Mouse (Mus musculus) heart, embryonic 10.5 days (tissue): ENCODE measurements at regions not wholly inside any gene's neighbourhood (a gene's known extent, or its start where the extent isn't known, plus 50 kb on each side); places are given as distances from the start of the nearest gene placed in this dataset.

Experiments
- DNase-seq: peaks from one replicate; pipeline ENCODE4 v3.0.0-alpha.2; 2017; ENCODE audit warnings: low spot score
- H3K27ac ChIP-seq: fragments of 300-500 bp; sonication (generic); 2 replicates; pipeline ENCODE4 v1.5.1; 2016; ENCODE audit warnings: mild to moderate bottlenecking
- H3K27me3 ChIP-seq: fragments of 300-500 bp; sonication (generic); 2 replicates; pipeline ENCODE4 v1.6.1; 2016; ENCODE audit warnings: mild to moderate bottlenecking; ENCODE audit not compliant: poor library complexity, insufficient read depth, severe bottlenecking
- H3K36me3 ChIP-seq: fragments of 300-500 bp; sonication (generic); 2 replicates; pipeline ENCODE4 v1.6.1; 2016; ENCODE audit warnings: mild to moderate bottlenecking, moderate library complexity
- H3K4me1 ChIP-seq: fragments of 300-500 bp; sonication (generic); 2 replicates; pipeline ENCODE4 v1.6.1; 2016; ENCODE audit warnings: mild to moderate bottlenecking
- H3K4me3 ChIP-seq: fragments of 300-500 bp; sonication (generic); 2 replicates; pipeline ENCODE4 v1.5.1; 2016; ENCODE audit warnings: mild to moderate bottlenecking, moderate library complexity
- H3K9me3 ChIP-seq: fragments of 300-500 bp; sonication (generic); 2 replicates; pipeline ENCODE4 v1.6.1; 2016; ENCODE audit warnings: mild to moderate bottlenecking, moderate library complexity
- WGBS: fragments of 180-500 bp; shearing (Covaris S2); methylation state at CpG from one replicate; pipeline ENCODE4 v1.1.7; 2016; 5-methylcytosine and 5-hydroxymethylcytosine counted together

DNA sequence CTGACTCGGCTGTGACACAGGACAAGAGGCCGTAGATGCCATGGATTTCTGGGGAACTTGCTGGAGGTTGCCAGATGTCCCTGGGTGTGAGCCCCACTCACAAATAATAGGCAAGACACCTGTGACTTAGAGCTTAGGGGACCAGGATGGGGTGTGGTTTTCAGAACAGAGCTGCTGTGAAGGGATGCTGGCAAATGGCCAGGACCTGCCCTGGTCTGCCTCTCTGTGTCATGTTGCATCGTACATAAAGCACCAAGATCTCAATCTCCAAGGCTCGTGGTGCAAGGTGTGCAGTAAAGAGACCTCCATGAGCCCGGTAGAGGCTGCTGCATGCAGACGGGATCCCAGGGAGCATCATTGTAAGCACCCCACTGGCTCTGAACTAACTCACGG lies 113.8 kb downstream of the 1810010D01Rik start:
- no peaks in the 10 kb centered on the region for H3K27me3 ChIP-seq
- WGBS, result 69% methylated on average over 7 of the region's 7 CpGs

DNA sequence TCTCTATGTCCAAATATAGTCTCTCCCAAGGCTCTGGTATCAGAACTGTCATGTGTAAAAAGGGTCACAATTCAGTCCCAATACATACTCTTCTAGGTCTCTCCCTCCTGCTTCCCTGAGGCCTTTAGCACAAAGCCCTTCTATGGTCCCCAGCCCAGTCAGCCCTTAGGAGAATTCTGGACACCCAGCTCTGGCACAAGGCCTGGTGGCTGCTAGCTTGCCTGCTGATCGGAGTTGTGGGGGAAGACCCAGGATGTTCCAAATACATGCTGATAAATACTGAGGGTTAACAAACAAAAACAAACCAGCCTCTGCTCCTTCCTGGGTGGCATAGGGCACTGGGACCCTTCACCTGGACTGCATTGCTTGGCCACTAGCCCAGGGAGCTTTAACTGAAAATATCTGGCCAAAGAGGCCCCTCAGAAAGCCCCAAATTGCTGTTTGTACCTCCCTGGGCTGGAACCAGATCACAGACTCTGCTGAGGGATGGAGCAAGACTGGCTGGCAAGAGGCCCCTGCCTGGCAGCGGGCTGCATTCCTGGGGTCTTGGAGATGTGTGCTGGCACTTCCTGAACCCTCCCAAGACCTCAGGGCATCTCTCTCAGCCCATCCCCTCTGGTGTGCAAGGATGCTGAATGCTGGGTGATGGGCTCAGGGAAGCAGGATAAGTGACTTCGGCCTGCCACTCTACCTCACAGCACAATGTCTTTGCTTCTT lies 114.3 kb downstream of the 1810010D01Rik start:
- DNase-seq, result no peak
- Histone ChIP-seq H3K27ac (no peak overlapping the region), H3K27me3 (no peaks in the 10 kb centered on the region), H3K4me1 (peaks cover 9% of the 10 kb centered on the region), H3K4me3 (no peak overlapping the region), H3K36me3 (no peaks in the 10 kb centered on the region), H3K9me3 (no peaks in the 10 kb centered on the region)
- WGBS, result 71% methylated on average over 3 of the region's 3 CpGs

More for the DNA sequence above, 113.8 kb downstream of the 1810010D01Rik start:
- Histone ChIP-seq H3K4me1 (peaks cover 8% of the 10 kb centered on the region), H3K4me3 (no peak overlapping the region), H3K9me3 (no peaks in the 10 kb centered on the region), H3K36me3 (no peaks in the 10 kb centered on the region), H3K27ac (no peak overlapping the region)
- no peak for DNase-seq

DNA sequence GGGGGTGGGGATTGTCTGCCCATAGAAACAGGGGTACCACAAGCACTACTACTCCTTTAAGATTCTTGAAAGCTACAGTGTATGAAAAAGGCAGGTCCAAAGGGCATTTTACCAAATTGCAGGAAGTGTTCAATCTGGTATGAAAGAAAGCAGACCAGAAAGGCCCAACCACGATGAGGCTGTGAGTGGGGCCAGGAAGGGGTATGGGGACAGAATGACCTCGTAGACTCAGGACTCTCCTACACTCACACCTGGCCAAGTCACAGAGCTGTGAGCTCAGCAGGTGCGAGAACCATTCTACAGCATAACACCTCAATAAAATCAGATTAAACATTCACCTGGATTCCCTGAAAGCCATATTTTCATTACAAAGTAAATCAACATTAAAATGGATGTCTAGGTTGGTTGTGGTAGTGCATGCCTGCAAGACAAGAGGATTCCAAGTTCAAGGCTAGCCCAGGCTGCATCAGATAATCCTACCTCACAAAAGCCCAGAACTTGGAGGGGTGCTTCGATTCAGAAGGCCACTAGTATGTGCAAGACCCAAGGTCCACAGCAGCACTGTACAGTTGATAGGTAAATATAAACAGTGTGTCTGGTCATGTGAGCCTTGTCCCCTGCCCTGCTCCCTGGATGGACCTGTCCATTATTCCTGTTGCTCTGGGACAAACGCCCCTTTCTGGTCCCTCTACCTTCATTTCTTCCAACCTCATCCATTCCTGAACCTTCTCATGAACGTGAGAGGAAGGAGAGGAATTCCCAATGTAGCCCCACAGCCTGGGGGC lies 115.3 kb downstream of the 1810010D01Rik start:
- H3K9me3 ChIP-seq, result no peaks in the 10 kb centered on the region
- H3K27ac ChIP-seq, result no peak overlapping the region
- no peak for DNase-seq
- no peak overlapping the region for H3K4me3 ChIP-seq
- H3K36me3 ChIP-seq, result no peaks in the 10 kb centered on the region
- H3K4me1 ChIP-seq, result peaks cover 19% of the 10 kb centered on the region
- 72% methylated on average over 6 of the region's 6 CpGs for WGBS
- H3K27me3 ChIP-seq, result no peaks in the 10 kb centered on the region

DNA sequence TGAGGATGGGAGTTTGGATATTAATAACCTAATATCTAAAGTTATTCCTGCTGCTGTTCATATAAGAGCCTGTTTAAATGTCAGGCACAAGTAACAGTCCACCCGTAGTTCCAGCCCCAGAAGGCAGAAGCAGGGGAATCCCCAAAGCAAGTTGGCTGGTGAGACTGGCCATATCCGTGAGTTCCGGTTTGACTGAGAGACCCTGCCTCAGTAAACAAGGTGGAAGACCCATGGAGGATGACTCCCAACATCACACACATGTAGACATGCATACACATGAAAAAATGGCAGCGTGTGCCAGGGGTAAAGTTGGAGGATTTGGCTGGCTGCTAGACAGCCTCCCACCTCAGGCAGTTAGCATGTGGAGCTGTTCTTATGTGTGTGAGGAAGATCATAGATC lies 117.1 kb downstream of the 1810010D01Rik start:
- 77% methylated on average over 4 of the region's 4 CpGs for WGBS

DNA sequence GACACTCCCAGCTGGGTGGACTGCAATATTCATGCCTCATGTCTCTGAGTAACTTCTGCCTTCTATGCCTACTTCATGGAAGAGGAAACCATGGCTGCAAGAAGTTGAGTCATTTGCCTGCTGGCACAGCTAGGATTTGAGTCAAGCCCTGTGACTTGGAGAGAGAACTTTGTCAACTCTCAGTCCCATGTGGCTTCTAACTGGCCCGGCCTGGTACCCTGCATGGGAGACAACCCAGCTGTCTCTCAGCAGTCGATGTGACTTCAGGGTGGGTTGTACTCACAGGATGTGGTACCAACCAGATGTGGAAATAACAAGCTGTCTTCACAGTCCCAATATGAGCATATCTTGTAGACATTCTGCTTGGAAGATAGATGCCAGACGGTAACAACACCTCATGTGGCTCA lies 118.6 kb downstream of the 1810010D01Rik start:
- Histone ChIP-seq H3K4me1 (peaks cover 23% of the 10 kb centered on the region), H3K36me3 (no peaks in the 10 kb centered on the region), H3K4me3 (no peak overlapping the region), H3K27ac (no peak overlapping the region), H3K27me3 (no peaks in the 10 kb centered on the region), H3K9me3 (no peaks in the 10 kb centered on the region)
- no peak for DNase-seq
- WGBS, result 83% methylated on average over 3 of the region's 3 CpGs

More for the DNA sequence above, 117.1 kb downstream of the 1810010D01Rik start:
- Histone ChIP-seq H3K27me3 (no peaks in the 10 kb centered on the region), H3K4me1 (peaks cover 23% of the 10 kb centered on the region), H3K9me3 (no peaks in the 10 kb centered on the region), H3K27ac (no peak overlapping the region), H3K36me3 (no peaks in the 10 kb centered on the region), H3K4me3 (no peak overlapping the region)
- no peak for DNase-seq

DNA sequence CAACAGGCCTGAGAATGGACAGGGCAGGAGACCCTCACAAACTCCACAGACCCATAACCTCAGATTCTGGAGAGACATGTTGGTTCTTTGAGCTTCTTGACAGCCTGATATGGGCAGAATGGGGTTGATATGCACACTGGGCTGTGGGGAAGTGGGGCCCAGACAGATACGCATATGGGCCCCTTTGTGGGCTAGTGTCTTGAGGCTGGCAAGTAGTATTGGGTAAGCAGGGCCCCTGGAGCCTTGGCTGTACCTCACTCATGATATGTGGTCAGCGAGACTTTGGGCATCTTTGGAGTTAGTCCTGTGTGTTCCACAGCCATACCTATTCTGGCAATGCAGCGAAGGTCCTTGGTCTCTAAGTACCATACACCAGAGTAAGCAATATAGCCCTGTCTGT lies 119.3 kb downstream of the 1810010D01Rik start:
- Histone ChIP-seq H3K27me3 (no peaks in the 10 kb centered on the region), H3K4me3 (no peak overlapping the region), H3K36me3 (no peaks in the 10 kb centered on the region), H3K9me3 (no peaks in the 10 kb centered on the region), H3K4me1 (peaks cover 18% of the 10 kb centered on the region), H3K27ac (peak overlapping the region; percentile 74; the same call in 1 of the 2 replicates)
- no peak for DNase-seq
- WGBS, result 91% methylated on average over 3 of the region's 3 CpGs

DNA sequence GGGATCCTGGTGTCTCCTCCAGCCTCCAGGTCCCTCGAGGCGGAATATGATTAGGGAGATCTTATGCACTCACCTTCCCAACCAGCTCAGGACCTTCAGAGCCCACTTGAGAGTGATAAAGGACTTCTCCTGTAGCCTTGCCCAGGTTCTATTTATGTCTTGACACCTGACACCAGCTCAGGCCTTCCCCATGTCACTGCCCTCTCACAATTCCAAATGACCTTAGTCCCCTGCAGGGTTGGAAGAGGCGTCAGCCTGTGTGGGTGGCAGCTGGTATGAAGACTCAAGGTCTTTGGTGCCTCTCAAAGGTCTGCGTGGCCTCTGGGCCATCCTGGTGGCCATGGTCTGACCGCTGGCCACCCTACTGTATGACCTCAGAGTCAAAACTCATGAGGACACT lies 120.1 kb downstream of the 1810010D01Rik start:
- peaks cover 22% of the 10 kb centered on the region; the same call in 1 of the 2 replicates for H3K4me1 ChIP-seq
- 52% methylated on average over 5 of the region's 5 CpGs for WGBS
- no peak overlapping the region for H3K4me3 ChIP-seq
- no peak for DNase-seq
- H3K9me3 ChIP-seq, result no peaks in the 10 kb centered on the region
- no peaks in the 10 kb centered on the region for H3K27me3 ChIP-seq
- H3K27ac ChIP-seq, result peak overlapping the region; percentile 74
- no peaks in the 10 kb centered on the region for H3K36me3 ChIP-seq

DNA sequence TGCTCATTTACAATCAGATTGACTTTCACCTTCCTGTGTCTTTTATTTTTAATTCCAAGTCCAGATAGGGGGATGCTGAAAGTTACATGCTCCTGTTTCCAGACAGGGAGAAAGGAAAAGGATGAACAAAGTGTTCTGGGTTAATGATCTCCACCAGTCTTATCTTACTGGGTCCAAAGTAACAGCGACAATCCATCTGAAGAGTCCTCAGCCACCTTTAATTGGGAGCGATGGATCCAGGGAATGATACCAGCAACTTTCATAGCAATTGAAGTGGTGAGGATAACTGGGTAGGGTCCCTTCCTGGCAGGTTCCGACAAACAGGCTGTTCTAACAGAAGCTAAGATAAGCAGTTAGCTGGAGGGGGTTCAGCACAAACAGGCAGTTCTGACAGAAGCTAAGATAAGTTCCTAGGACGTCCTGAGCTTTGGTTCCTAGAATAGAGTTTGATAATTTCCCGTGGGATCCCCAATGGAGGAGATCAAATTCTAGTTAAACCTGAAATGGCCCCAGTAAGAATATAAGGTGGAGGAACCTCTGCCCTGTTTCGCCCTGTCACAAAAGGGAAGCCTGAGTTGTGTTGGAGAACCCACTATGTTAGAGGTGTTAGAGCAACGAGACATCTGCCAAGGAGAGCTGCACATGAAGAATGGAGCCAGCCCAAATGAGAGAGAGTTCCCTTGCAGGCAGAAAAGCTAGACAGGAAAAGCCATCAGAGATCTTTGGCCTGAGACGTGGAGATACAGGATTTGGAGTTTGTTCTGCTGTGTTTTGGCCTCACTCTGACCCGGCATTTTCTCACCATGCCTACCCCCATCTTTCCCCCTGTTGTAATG lies 124.8 kb downstream of the 1810010D01Rik start:
- Histone ChIP-seq H3K9me3 (no peaks in the 10 kb centered on the region), H3K4me3 (no peak overlapping the region), H3K36me3 (no peaks in the 10 kb centered on the region), H3K4me1 (peaks cover 28% of the 10 kb centered on the region; the same call in 1 of the 2 replicates), H3K27ac (no peak overlapping the region), H3K27me3 (no peaks in the 10 kb centered on the region)
- no peak for DNase-seq
- 38% methylated on average over 9 of the region's 9 CpGs for WGBS

DNA sequence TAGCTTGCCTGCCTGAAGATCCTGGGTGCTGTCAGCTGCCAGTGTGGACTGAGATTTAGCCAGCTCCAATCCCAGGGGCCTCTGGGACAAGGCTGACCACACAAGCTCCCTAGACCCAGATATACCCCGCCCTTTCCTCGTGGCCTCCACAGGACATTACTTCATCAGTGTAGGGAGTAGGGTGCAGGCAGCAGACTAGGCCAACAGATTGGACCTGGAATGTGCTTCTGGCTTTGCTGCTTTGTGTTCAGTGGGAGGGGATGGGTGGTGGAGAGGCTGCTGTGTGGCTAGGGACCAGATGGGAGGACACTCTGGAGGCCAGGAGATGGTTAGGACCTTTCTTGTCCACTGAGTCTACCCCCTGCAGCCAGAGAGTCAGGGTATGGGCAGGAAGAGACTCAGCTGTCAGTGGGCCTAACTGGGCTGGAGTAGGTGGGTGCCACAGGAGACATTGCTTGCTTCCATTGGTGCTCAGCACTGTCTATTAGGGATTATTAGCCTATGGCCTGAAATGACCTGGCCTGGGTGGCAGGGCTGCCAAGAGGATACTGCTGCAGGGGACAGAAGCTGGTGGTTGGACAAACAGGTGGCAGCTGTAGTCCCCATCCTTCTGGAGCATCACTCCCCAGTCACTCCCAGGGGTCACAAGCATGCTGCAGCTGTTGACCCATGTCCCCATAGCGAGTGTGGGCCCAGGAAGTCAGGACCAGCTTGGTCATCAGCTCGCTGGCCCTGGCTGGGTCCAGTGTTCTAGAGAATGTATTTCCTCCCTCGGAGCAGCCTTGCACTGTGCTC lies 132.5 kb upstream of the Ccnd1 start:
- Histone ChIP-seq H3K4me3 (no peak overlapping the region), H3K36me3 (no peaks in the 10 kb centered on the region), H3K27me3 (peaks cover 19% of the 10 kb centered on the region), H3K27ac (no peak overlapping the region), H3K9me3 (no peaks in the 10 kb centered on the region), H3K4me1 (peaks cover 13% of the 10 kb centered on the region)
- no peak for DNase-seq
- WGBS, result 77% methylated on average over 5 of the region's 5 CpGs

DNA sequence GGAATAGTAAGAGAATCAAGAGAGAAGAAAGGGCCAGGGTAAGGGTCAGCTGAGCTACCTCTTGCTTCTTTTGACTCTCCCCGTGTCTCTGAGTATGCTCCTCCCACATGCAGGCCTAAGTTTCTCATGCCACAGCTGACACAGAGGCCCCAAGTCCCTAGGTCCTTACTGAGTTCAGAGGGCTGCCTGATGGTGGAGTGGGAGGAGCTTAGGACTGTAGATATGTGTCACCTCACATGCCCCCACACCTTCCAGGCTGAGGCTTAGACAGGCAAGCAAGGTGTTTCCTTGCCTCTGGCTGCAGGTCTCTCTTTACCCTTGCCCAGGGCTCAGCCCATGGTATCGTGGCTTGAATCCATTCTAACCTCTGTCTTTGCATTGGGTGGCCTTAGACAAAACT lies 131.8 kb upstream of the Ccnd1 start:
- Histone ChIP-seq H3K27me3 (peaks cover 21% of the 10 kb centered on the region), H3K36me3 (no peaks in the 10 kb centered on the region), H3K4me3 (no peak overlapping the region), H3K27ac (no peak overlapping the region), H3K9me3 (no peaks in the 10 kb centered on the region), H3K4me1 (peaks cover 14% of the 10 kb centered on the region)
- 69% methylated on average over 2 of the region's 2 CpGs for WGBS
- no peak for DNase-seq

DNA sequence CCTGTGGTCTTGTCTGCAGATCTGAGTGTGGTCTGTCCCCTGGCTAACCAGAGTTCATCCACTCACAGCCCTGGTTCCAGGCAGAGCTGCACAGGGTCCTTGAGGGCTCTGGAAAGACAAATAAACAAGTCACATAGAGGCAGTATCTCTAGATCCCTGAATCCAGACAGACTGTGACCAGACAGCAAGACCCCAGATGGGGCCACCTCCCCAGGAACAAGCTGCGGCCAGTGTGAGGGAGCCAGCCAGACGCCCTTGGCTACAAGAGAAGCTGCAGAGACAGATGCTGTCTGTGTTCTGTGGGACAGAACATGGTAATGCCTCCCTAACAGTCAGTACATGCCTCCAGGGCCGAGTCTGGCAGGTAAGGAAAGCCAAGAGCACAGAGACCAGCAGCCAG lies 127.6 kb upstream of the Ccnd1 start:
- 52% methylated on average over 3 of the region's 3 CpGs for WGBS
- no peak for DNase-seq

DNA sequence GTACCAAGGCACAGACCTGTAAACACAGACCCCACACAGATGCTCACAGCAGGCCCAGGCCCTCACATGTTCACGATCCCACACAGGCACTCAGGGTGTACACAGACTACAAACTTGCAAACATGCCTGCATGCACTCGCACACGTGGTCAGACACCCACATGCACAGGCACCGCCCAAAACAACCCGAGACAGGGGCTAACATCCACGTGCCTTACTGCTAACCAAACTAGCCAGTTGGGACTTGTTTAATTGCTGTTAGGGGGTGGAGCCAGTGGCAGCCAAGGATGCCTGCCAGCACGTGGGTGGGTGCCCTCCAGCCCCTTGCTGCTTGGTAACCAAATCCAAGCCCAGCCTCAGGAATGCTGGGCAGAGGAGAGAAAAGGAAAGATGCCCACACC lies 116.6 kb upstream of the Ccnd1 start:
- Histone ChIP-seq H3K36me3 (no peaks in the 10 kb centered on the region), H3K27me3 (peaks cover 12% of the 10 kb centered on the region), H3K9me3 (0 out of 2 replicates have a peak, but pooled peaks cover 5% of the 10 kb centered on the region), H3K27ac (no peak overlapping the region), H3K4me1 (0 out of 2 replicates have a peak, but pooled peaks cover 4% of the 10 kb centered on the region), H3K4me3 (no peak overlapping the region)
- DNase-seq, result no peak
- WGBS, result 62% methylated on average over 7 of the region's 7 CpGs

More for the DNA sequence above, 127.6 kb upstream of the Ccnd1 start:
- peaks cover 19% of the 10 kb centered on the region for H3K4me1 ChIP-seq
- no peaks in the 10 kb centered on the region for H3K36me3 ChIP-seq
- H3K27me3 ChIP-seq, result peaks cover 16% of the 10 kb centered on the region
- H3K4me3 ChIP-seq, result no peak overlapping the region
- no peaks in the 10 kb centered on the region for H3K9me3 ChIP-seq
- H3K27ac ChIP-seq, result no peak overlapping the region; the same call in 1 of the 2 replicates
